Mouse (Mus musculus) left cerebral cortex, postnatal 4 days (tissue): ENCODE measurements at regions not wholly inside any gene's neighbourhood (a gene's known extent, or its start where the extent isn't known, plus 50 kb on each side); places are given as distances from the start of the nearest gene placed in this dataset.

ENCODE experiments used
- DNase-seq: peaks from one replicate; pipeline ENCODE4 v3.0.0-alpha.2; 2022
- intact Hi-C: fragments of 180-260 bp; cut with DNase I; formaldehyde crosslinking; loops from one replicate; pipeline ENCODE4 v1.15.1; 2025

GRCm38 (mm10) chr14:45962474-45962873, 304.5 kb upstream of the Ddhd1 start:
- no peak for DNase-seq
- intact Hi-C loops = no loop called here

GRCm38 (mm10) chr14:45964043-45964442, 306.1 kb upstream of the Ddhd1 start:
- intact Hi-C loops = no loop called here
- DNase-seq = no peak

- DNase-seq = no peak
- intact Hi-C loops = no loop called here
Observed at GRCm38 (mm10) chr14:45983206-45983857, 325.4 kb upstream of the Ddhd1 start.

- intact Hi-C loops = no loop called here
- no peak for DNase-seq
Observed at GRCm38 (mm10) chr14:45984135-45984892, 326.4 kb upstream of the Ddhd1 start.

- DNase-seq = no peak
- intact Hi-C loops = loop anchor here (5.0 to 10.0 kb wide), 2 partner anchors 573 to 735 kb away; no protein-coding TSS in a partner anchor
Observed at GRCm38 (mm10) chr14:45992041-45992869, 334.3 kb upstream of the Ddhd1 start.

- intact Hi-C loops = loop anchor here (5.0 to 10.0 kb wide), 2 partner anchors 572 to 734 kb away; no protein-coding TSS in a partner anchor
- DNase-seq = no peak
Observed at GRCm38 (mm10) chr14:45992870-45993135, 334.9 kb upstream of the Ddhd1 start.

GRCm38 (mm10) chr14:45993669-45994068, 335.7 kb upstream of the Ddhd1 start:
- DNase-seq = peak; percentile 62
- intact Hi-C loops = loop anchor here (5.0 to 10.0 kb wide), 2 partner anchors 571 to 734 kb away; no protein-coding TSS in a partner anchor

- intact Hi-C loops = loop anchor here (10.0 kb wide), 1 partner anchor 568 kb away; no protein-coding TSS in a partner anchor
- peak; percentile 35 for DNase-seq
Observed at GRCm38 (mm10) chr14:45996760-45997159, 338.8 kb upstream of the Ddhd1 start.

GRCm38 (mm10) chr14:46004078-46004477, 346.1 kb upstream of the Ddhd1 start:
- no peak for DNase-seq
- intact Hi-C loops = no loop called here

- DNase-seq = no peak
- intact Hi-C loops = no loop called here
Observed at GRCm38 (mm10) chr14:46005307-46005706, 347.4 kb upstream of the Ddhd1 start.

GRCm38 (mm10) chr14:46013232-46013631, 355.3 kb upstream of the Ddhd1 start:
- intact Hi-C loops = no loop called here
- DNase-seq = no peak

- DNase-seq = no peak
- intact Hi-C loops = no loop called here
Observed at GRCm38 (mm10) chr14:46014090-46014489, 356.1 kb upstream of the Ddhd1 start.

GRCm38 (mm10) chr14:46015682-46016400, 357.9 kb upstream of the Ddhd1 start:
- no peak for DNase-seq
- intact Hi-C loops = no loop called here

- no peak for DNase-seq
- intact Hi-C loops = no loop called here
Observed at GRCm38 (mm10) chr14:46016701-46017106, 358.8 kb upstream of the Ddhd1 start.

GRCm38 (mm10) chr14:46017286-46017685, 359.3 kb upstream of the Ddhd1 start:
- intact Hi-C loops = no loop called here

GRCm38 (mm10) chr14:46017976-46018375, 360.0 kb upstream of the Ddhd1 start:
- intact Hi-C loops = no loop called here
- no peak for DNase-seq

More at GRCm38 (mm10) chr14:46017286-46017685, 359.3 kb upstream of the Ddhd1 start:
- no peak for DNase-seq

GRCm38 (mm10) chr14:46019240-46020025, 359.8 kb upstream of the Gm15217 start:
- intact Hi-C loops = no loop called here
- no peak for DNase-seq

GRCm38 (mm10) chr14:46034301-46034700, 344.9 kb upstream of the Gm15217 start:
- intact Hi-C loops = no loop called here
- no peak for DNase-seq

- intact Hi-C loops = no loop called here
Observed at GRCm38 (mm10) chr14:46060622-46061381, 318.4 kb upstream of the Gm15217 start.

More at GRCm38 (mm10) chr14:46060622-46061381, 318.4 kb upstream of the Gm15217 start:
- peak; percentile 18 for DNase-seq
